Mouse (Mus musculus) 3134 (cell line): ENCODE results near the gene Gypa.

Experiments
- DNase-seq: peaks from one replicate; pipeline ENCODE4 v3.0.0-alpha.2; 2011; ENCODE audit warnings: low spot score; ENCODE audit not compliant: insufficient read length; ENCODE audit errors: extremely low read depth

Gypa gene

DNA sequence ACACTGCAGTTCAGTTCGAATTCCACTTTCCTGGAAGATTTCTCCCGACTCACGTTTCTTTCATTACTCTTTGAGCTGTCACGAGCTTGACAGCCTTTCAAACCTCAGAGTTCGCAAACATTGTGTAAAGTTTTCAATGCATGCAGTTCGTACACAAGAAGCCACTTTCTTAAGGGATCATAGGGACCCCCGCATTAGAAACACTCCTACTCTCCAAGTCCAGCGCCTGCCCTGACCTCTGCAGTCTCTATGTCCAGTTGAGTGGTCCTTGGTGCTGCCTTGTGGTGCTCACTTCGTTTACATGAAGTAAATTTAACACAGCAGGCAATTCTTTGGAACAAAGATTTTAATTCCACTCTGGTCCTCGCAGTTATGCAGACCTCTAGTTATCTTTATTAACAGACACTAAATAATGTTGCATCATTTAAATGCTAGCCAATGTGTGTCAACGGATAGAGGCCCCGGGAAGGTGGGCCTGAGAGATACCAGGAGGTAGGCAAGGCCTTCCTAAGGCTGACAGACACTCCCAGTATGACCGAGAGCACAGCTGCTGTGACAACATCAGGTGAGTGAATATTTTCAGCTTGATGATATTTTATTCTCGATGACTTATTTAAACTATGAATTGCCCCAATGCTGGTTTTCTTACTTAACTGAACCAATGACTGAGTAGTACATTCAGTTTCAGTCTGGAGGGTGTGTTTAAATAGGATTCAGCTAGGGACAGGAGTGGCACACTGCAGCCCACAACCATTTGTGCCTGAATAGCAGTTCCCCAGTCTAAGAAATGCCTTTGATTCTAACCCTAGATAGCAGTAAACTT is at the start of gene Gypa:
Gene Gypa, plus strand, starts transcription at position 259 of the 823 bp plus-strand sequence.
- DNase-seq = no peak

- no peak for DNase-seq
Measured at GRCm38 (mm10) chr8:80444534-80445072, 49.0 kb upstream of the Gypa start.

- DNase-seq = no peak
Measured at GRCm38 (mm10) chr8:80447217-80447616, 46.4 kb upstream of the Gypa start.

GRCm38 (mm10) chr8:80451938-80452690 is 41.5 kb upstream of the Gypa start:
- no peak for DNase-seq

DNA sequence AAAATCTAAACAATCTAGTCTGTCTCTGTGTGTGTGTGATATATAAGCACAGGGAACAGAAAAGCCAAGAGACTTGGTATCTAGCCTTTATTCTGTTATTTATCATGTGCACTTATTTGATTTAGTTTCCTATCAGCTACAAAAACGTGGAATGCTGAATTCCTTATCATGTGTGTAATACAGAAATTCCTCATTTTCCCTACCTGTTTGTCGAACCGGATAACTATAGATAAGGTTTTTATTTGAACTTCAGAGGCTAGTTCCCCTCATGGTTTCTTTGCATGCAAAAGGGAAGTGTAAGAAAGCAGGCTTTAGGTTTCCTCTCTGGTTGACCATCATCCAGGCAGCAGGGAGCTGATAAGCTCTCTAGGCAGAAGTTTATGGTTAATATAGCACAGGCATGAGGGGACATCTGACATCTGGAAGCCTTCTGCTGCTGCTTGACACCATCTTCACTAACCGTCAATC is 30.1 kb upstream of the Gypa start:
- DNase-seq = no peak

DNA sequence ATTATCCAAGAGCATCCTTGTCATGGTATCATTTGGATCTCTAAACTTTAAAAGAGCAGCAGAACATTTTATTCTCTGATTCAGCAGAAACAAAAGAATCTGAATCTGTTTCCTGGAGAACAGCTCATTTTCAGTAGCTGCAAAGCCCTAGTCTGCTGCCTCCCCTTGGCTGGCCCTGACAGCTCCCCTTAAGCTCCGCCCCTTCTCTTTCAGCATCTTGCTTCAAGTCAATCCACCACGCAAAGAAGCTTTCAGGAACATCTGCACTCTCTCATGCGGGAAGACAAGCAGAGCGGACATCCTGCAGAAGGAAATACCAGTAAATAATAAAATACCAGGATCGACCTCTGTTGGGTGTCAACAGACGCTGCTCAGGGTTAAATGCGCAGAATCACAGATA is 18.6 kb upstream of the Gypa start:
- no peak for DNase-seq

- DNase-seq = no peak
Measured at GRCm38 (mm10) chr8:80478156-80478555, 15.4 kb upstream of the Gypa start.

DNA sequence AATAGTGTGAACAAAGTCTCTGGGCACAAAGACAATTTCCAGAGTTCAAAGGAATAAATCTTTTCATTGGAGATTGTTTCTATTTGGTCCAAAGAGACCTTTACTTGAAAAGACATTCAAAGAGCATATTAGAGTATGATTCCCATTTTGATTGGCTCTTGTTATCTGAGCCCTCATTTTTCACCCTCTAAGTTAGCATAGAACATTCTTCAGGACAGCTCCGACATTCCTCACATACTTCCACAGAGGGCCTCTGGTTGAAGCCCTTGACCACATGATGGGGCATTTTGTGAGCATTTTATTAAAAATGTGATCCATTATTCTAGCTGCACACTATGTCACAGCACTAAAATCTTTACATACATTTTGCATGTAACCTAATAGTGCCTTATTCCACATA is 14.5 kb upstream of the Gypa start:
- DNase-seq = no peak

- no peak for DNase-seq
Measured at GRCm38 (mm10) chr8:80482173-80482572, 11.4 kb upstream of the Gypa start.

DNA sequence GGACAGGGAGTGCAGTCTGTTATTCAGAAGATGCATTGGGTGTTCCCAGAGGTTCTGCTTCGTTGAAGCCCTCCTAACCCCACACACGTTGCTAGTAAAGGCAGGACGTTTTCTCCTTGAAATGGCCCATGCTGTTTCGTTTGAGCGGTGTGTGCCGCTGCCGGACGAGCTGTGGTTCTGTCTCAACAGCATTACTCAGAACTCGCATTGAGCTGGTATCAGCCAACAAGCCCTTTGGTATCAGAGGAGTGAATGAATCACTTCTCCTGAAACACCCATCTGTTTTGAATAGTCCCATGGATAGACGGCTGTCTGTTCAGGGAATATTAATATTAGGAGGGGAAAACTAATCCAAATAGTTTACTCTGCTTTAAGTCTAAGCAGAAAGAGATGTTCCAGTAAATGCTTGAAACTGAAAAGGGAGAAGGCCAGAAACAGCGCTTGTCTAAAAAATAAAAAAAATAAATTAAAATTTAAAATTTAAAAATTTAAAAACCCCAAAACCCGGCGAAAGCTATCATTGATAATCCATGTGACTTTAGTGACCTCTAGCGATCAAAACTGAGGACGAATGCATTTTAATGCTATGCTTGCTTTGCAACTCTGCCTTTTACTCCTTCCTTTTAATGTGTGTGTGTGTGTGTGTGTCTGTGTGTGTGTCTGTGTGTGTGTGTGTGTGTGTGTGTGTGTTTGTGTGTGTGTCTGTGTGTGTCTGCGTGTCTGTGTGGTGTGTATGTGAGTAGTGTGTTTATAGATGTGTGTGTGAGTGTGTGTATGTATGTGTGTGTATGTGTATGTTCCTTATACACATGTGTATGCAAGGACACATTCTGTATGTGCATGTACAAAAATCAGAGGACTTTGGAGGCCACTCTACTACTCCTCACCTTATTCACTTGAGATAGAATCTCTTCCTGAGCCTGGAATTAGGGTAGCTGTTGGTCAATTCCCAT is 10.5 kb upstream of the Gypa start:
- DNase-seq = no peak

DNA sequence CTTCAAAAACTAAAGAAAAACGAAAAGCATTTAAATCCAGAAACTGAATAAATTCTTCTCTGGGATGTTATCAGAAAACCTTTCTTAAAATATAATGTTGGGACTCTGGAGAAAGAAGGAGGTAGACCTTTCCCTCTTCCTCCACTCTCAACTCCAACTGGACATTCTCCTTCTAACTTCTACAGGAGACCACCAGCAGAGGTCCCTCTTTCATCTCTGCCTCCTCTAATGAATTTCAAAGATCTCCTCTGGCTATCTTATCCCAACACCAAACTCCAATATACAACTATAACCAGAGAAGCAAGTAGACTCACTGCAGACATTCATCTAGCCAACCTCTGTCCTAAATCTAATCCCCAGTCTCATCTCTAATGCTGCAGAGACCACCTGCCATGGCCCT is 2.0 kb upstream of the Gypa start:
- DNase-seq = no peak

DNA sequence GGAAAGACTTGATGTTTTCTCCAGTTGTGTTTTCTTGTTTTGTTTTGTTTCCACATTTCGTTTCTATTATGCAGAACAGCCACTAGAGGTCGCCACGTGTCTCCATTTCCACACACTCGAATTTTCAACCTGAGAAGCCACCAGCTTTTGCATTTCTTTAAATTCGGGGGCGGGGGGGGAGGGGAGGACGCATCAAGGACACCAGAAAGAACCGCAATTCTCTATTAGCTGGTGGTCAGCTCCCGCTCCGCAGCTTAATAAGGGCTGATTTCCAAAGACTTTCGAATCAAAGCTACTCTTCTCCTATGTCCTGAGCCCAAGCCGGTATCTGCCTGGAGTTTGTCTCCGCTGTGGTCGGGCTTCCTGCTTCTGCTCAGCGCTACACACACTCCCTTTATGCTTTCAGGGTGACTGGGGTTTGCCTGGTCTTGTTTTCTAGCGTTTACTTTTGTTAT is 567 bp upstream of the Gypa start:
- no peak for DNase-seq

DNA sequence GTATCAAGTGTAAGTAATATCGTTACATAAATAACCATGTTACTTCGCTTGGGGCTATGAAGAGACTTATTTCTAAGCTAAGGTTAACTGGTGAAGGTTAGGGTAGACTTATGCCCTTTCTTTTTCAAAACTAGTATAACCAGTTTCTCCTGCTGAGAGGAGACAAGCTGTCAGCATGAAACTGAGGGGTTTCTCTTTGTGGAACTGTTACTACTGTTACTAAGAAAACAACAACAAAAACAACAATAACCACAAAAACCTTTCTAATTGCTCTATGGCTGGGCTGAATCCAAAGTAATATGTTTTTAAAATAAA is 722 bp downstream of the Gypa start:
- DNase-seq = no peak

GRCm38 (mm10) chr8:80494819-80495218 is 1.2 kb downstream of the Gypa start:
- DNase-seq = no peak

GRCm38 (mm10) chr8:80495527-80495926 is 1.9 kb downstream of the Gypa start:
- DNase-seq = no peak

DNA sequence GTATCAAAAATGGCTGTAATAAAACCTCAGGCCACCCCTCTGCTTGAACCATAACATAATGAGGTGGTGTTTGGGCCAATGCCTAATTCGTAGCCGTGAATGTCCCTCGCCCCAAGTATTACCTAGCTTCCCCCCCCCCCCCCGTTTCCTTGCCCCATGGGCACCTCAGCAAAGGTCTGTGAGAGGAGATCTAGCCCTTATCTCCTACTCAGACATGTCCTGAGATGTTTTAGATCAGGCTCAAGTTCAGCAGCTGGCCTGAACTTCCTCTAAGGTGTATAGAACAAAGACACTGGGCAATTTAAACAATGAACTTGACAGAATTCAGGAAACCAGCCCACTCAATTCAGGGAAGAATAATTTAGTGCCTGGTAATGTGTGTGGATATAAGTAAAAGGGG is 3.7 kb downstream of the Gypa start:
- no peak for DNase-seq

- no peak for DNase-seq
Measured at GRCm38 (mm10) chr8:80500244-80500643, 6.7 kb downstream of the Gypa start.

DNA sequence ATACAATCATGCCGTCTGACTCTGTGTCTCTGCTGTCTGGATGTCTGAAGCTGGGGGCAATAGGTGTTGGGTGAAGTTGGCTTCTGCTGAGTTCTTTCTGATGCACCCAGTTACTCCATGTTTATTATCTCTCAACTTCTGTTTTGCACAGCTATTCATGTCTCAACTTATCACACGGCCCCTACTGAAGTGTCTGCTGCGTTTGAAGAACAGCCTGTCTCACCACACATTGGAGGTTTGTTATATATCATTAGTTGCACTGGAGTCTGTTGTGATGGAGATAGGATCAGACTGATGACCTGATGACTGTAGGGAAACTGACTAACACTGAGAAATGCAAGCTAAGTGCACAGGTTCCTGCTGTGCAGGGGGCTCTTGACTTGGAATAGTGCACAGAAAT is 7.2 kb downstream of the Gypa start:
- DNase-seq = no peak

DNA sequence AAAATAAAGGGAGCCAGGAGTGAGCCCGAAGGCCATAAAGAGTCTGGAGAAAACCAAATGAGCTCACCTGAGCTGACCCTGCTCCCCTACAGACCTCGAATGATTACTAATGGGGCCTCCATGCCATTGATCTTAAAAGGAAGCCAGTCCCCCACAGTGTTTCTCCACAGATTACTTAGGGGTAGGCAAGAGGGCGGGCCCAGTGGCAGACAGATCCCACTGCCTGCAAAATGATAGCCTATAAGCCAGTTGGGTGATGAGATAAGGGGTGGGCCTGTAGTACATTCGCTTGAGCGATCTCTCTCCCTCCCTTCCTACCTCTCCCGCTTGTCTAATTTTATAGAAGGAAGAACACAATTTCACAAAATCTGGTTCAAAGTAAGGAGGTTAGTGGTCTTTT is 7.7 kb downstream of the Gypa start:
- DNase-seq = no peak
